In the genomic region with DNA sequence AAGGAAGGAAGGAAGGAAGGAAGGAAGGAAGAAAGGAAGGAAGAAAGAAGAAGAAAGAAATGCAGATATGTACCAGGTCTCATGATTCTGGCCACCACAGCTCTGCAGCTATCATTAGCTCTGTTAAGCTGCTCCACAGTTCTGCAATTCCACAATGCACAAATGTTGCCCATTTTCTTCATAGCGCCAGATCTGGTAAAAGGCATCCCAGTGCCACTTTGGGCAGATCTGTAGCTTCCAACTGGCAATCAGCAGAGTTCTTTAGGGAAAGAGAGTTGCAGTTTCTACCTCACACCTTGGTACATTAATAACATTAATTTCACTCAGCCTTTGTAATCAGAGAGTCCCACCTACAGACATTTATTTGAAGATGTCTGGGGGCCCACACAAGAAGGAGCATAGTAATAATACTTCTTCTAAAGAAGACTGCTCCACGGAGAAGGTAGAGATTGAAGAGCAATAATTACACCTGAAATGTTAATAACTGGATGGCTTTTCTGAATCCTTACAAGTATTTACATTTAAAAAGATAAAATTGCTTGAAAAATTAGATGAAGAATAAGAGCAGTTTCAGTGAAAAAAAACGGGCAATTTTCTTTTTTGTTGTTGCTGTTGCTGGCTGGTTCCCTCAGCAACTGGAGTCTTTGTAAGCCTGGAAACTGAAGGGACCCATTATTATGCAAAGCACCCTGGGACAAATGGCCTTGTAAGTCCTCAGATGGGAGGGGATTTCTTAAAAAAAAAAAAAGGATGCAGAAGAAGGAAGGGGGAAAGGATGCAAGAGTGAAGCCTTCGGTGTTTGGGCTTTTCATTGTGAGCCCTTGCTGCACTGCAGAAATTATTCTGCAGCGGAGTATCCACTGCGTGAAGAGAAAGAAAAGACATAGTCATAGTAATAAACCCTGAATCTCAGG, we compare ENCODE assay signal across 15 mouse cellular contexts.
A peak's percentile ranks its signal among the peaks of the same experiment; 100 is the strongest.
DNase-seq lines count a peak whose midpoint lies in the region; ATAC-seq and TF ChIP-seq lines count a peak whose summit lies in the region.
"Had no signal": no experiment of that assay in that cellular context is flagged by ENCODE, and none has a peak within 500 bp of the region (broad histone marks: within the 10 kb centered on the region; RNA-seq: fewer than 3 reads in every experiment).

No protein-coding gene starts in this region.

- ATAC-seq in forebrain, embryonic 12.5 days (ENCODE audit: low FRiP score) = peak; percentile 78
- peak; percentile 55; the same call in 1 of the 2 replicates for ATAC-seq in hindbrain, postnatal 0 days
- peak; percentile 59 for ATAC-seq in neural tube, embryonic 15.5 days (ENCODE audit: low FRiP score)
- ATAC-seq in heart, embryonic 12.5 days (ENCODE audit: insufficient number of reproducible peaks, low FRiP score) = no peak

- TF ChIP-seq POLR2A in brain, embryonic 14.5 days (IDR thresholded peaks at IDR 0.05; ENCODE audit: borderline replicate concordance, extremely low read depth, insufficient read depth, insufficient read length, poor library complexity, severe bottlenecking) = no peak
- TF ChIP-seq POLR2A in thymus, adult 2 months (IDR thresholded peaks at IDR 0.05; ENCODE audit: control insufficient read depth, extremely low read depth, insufficient read depth, low read length, poor library complexity) = no peak

- no peaks in the 10 kb centered on the region for H3K27me3 ChIP-seq in forebrain, embryonic 12.5 days
- no peaks in the 10 kb centered on the region for H3K27me3 ChIP-seq in hindbrain, postnatal 0 days (ENCODE audit: insufficient read depth, low read length)
- H3K27me3 ChIP-seq in neural tube, embryonic 15.5 days (replicated peaks) = no peaks in the 10 kb centered on the region
- H3K27me3 ChIP-seq in heart, embryonic 12.5 days (replicated peaks) = no peaks in the 10 kb centered on the region
- H3K27me3 ChIP-seq in thymus, adult 2 months (ENCODE audit: control insufficient read depth, insufficient read depth, low read length) = no peaks in the 10 kb centered on the region

- DNase-seq in brain, embryonic 14.5 days (ENCODE audit: low read depth) = peak; percentile 97
- peak; percentile 69 for DNase-seq in hindbrain, postnatal 0 days (ENCODE audit: low spot score)
- DNase-seq in adrenal gland, adult 18-20 months (ENCODE audit: low spot score in 2 of 2) = no peak
- no peak for DNase-seq in thymus, adult 2 months
- DNase-seq: adrenal gland, postnatal 10 days; cerebellum, adult 2 months; gastrocnemius, postnatal 25 days; heart, postnatal 10 days; kidney, adult 8-10 months; layer of hippocampus, adult 9-11 months; right cerebral cortex, adult 18-20 months had no signal

- H3K4me2 ChIP-seq in forebrain, embryonic 12.5 days = peak overlapping the region; percentile 34; the same call in 1 of the 2 replicates
- H3K4me2 ChIP-seq in hindbrain, postnatal 0 days (ENCODE audit: low read depth, low read length) = peak overlapping the region; percentile 37
- peak overlapping the region; percentile 26 for H3K4me2 ChIP-seq in neural tube, embryonic 15.5 days
- no peak overlapping the region for H3K4me2 ChIP-seq in heart, embryonic 12.5 days
- H3K4me2 ChIP-seq: limb, embryonic 13.5 days had no signal

- 5% methylated on average over 6 of the region's 6 CpGs for WGBS in forebrain, embryonic 12.5 days
- WGBS in hindbrain, postnatal 0 days = 10% methylated on average over 6 of the region's 6 CpGs
- 7% methylated on average over 6 of the region's 6 CpGs for WGBS in neural tube, embryonic 15.5 days
- 31% methylated on average over 6 of the region's 6 CpGs for WGBS in heart, embryonic 12.5 days
- 78% methylated on average over 6 of the region's 6 CpGs for WGBS in thymus, adult 2 months

- H3K9me3 ChIP-seq in forebrain, embryonic 12.5 days = no peaks in the 10 kb centered on the region
- no peaks in the 10 kb centered on the region for H3K9me3 ChIP-seq in hindbrain, postnatal 0 days (ENCODE audit: low read length)
- no peaks in the 10 kb centered on the region for H3K9me3 ChIP-seq in neural tube, embryonic 15.5 days (replicated peaks)
- no peaks in the 10 kb centered on the region for H3K9me3 ChIP-seq in heart, embryonic 12.5 days (replicated peaks)
- H3K9me3 ChIP-seq: limb, embryonic 13.5 days had no signal

- no peak overlapping the region for H3K9ac ChIP-seq in forebrain, embryonic 12.5 days
- no peak overlapping the region for H3K9ac ChIP-seq in hindbrain, postnatal 0 days (replicated peaks; ENCODE audit: low read length)
- no peak overlapping the region for H3K9ac ChIP-seq in neural tube, embryonic 15.5 days (replicated peaks)
- no peak overlapping the region for H3K9ac ChIP-seq in heart, embryonic 12.5 days
- H3K9ac ChIP-seq: limb, embryonic 13.5 days had no signal

- H3K4me3 ChIP-seq in forebrain, embryonic 12.5 days (replicated peaks) = no peak overlapping the region
- H3K4me3 ChIP-seq in hindbrain, postnatal 0 days (ENCODE audit: low read length) = no peak overlapping the region
- no peak overlapping the region for H3K4me3 ChIP-seq in neural tube, embryonic 15.5 days (replicated peaks)
- H3K4me3 ChIP-seq in heart, embryonic 12.5 days = no peak overlapping the region
- H3K4me3 ChIP-seq in thymus, adult 2 months (ENCODE audit: control insufficient read depth, insufficient read depth, low read length) = no peak overlapping the region
- H3K4me3 ChIP-seq: limb, embryonic 13.5 days had no signal

- no peaks in the 10 kb centered on the region for H3K36me3 ChIP-seq in forebrain, embryonic 12.5 days (replicated peaks)
- no peaks in the 10 kb centered on the region for H3K36me3 ChIP-seq in hindbrain, postnatal 0 days (ENCODE audit: insufficient read depth, low read length)
- H3K36me3 ChIP-seq in neural tube, embryonic 15.5 days = no peaks in the 10 kb centered on the region
- H3K36me3 ChIP-seq in heart, embryonic 12.5 days = no peaks in the 10 kb centered on the region
- H3K36me3 ChIP-seq in thymus, adult 2 months (ENCODE audit: control insufficient read depth, insufficient read depth, low read length) = no peaks in the 10 kb centered on the region
- H3K36me3 ChIP-seq: limb, embryonic 13.5 days had no signal

- peaks cover 42% of the 10 kb centered on the region for H3K4me1 ChIP-seq in forebrain, embryonic 12.5 days
- H3K4me1 ChIP-seq in hindbrain, postnatal 0 days (ENCODE audit: insufficient read depth, low read length) = no peaks in the 10 kb centered on the region
- peaks cover 7% of the 10 kb centered on the region; the same call in 1 of the 2 replicates for H3K4me1 ChIP-seq in neural tube, embryonic 15.5 days
- no peaks in the 10 kb centered on the region for H3K4me1 ChIP-seq in heart, embryonic 12.5 days (replicated peaks)
- no peaks in the 10 kb centered on the region for H3K4me1 ChIP-seq in thymus, adult 2 months (replicated peaks; ENCODE audit: control insufficient read depth, insufficient read depth, low read length)

- no peak for TF ChIP-seq CTCF in brain, embryonic 14.5 days (IDR thresholded peaks at IDR 0.05; ENCODE audit: borderline replicate concordance, extremely low read depth, insufficient read depth, insufficient read length)
- no peak for TF ChIP-seq CTCF in hindbrain, postnatal 0 days (IDR thresholded peaks at IDR 0.05; ENCODE audit: low read depth)
- TF ChIP-seq CTCF in thymus, adult 2 months (IDR thresholded peaks at IDR 0.05; ENCODE audit: borderline replicate concordance, control insufficient read depth, extremely low read depth, insufficient read depth, low read length, poor library complexity) = no peak

- H3K27ac ChIP-seq in forebrain, embryonic 12.5 days = peak overlapping the region; percentile 89
- H3K27ac ChIP-seq in hindbrain, postnatal 0 days = no peak overlapping the region; the same call in 1 of the 2 replicates
- no peak overlapping the region for H3K27ac ChIP-seq in neural tube, embryonic 15.5 days (replicated peaks)
- H3K27ac ChIP-seq in heart, embryonic 12.5 days (ENCODE audit: poor library complexity, severe bottlenecking) = no peak overlapping the region
- no peak overlapping the region for H3K27ac ChIP-seq in thymus, adult 2 months (ENCODE audit: control insufficient read depth, insufficient read depth, low read length)
- H3K27ac ChIP-seq: limb, embryonic 13.5 days had no signal

Comparison
In these comparisons a context has a peak if more than half of its experiments do, and no peak if none do; other contexts are left out.
1. DNase-seq: peak in brain, embryonic 14.5 days (single experiment) and hindbrain, postnatal 0 days (single experiment); none in adrenal gland, adult 18-20 months (0 of 2) and thymus, adult 2 months (single experiment).